Mouse (Mus musculus) 3T3-L1 (cell line): ENCODE measurements around the gene Nr6a1.

Experiments used
- DNase-seq: peaks from one replicate; pipeline ENCODE4 v3.0.0-alpha.2; 2015; ENCODE audit warnings: low read depth, low spot score

Nr6a1 gene

GRCm38 (mm10) chr2:38678947-38679346, 248.5 kb downstream of the Nr6a1 start:
- DNase-seq: peak; percentile 89

- no peak for DNase-seq
Observed at GRCm38 (mm10) chr2:38675366-38675969, 252.0 kb downstream of the Nr6a1 start.
